Mouse (Mus musculus): ENCODE measurements around the gene Prkce.

Gene Prkce

GRCm38 (mm10) chr17:86166567-86167319 is 842 bp upstream of the Prkce start:
- CTCF ChIA-PET = interaction anchor here (0.7 to 1.7 kb wide), 10 partner anchors 51 to 502 kb away, joined by 3 to 6 read pairs (median 4); no protein-coding TSS in a partner anchor

DNA sequence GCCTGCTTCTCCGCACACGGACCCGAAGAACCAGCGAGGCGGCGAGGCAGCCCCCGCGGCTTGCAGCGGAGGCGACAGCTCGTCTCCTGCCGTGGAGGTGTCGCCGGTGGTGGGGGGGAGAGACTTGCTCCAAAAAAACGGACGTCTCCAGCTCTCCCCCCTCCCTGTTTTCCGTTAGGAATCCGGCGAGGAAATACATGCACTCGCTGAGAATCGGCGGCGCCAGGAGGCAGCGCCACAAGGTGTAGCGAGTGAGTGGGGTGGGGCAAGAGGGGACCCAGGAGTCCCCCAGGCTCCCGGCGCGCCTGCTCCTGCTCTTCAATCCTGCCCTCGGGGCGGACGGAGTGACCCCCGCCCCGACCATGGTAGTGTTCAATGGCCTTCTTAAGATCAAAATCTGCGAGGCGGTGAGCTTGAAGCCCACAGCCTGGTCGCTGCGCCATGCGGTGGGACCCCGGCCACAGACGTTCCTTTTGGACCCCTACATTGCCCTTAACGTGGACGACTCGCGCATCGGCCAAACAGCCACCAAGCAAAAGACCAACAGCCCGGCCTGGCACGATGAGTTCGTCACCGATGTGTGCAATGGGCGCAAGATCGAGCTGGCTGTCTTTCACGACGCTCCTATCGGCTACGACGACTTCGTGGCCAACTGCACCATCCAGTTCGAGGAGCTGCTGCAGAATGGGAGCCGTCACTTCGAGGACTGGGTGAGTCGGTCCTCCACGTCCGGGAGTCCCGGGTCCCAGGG is 821 bp downstream of the Prkce start:
- ChIA-PET POLR2A (interaction anchor here in 3 of 4 experiments (0.7 to 2.5 kb wide), 6 partner anchors 9 to 1171 kb away, joined by 3 to 12 read pairs (median 6); partner anchors contain the start of gene Srbd1 (in 2 of the 3)), CTCF (interaction anchor here in 2 of 4 experiments (0.7 kb wide), 2 partner anchors 48 to 540 kb away, joined by 3 to 5 read pairs; no protein-coding TSS in a partner anchor)

More at GRCm38 (mm10) chr17:86166567-86167319, 842 bp upstream of the Prkce start:
- POLR2A ChIA-PET = interaction anchor here (0.5 to 1.4 kb wide), 10 partner anchors 10 to 1949 kb away, joined by 3 to 9 read pairs (median 3); no protein-coding TSS in a partner anchor

DNA sequence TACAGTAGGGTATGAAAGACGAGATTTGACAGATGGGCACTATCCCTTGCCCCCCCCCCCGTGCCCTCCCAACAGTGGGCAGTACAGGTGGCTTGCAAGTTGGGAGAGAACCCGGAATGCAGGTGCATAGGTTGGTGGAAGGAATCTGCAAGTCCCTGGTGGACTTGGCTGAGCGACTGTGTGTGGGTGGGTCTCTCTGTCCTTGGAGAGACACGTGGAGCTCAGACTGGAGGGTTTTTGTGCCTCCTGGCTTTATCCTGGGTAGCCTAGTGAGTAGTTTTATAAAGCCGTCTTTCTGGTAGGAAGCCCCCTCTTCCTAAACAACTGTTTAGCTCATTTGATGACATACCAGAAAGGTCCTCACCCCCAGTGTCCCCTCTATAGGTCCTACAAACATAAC is 1.5 kb downstream of the Prkce start:
- CTCF ChIA-PET = interaction anchor here in 1 of 4 experiments (0.7 kb wide), 1 partner anchor 47 kb away, joined by 3 read pairs; no protein-coding TSS in a partner anchor
- POLR2A ChIA-PET = interaction anchor here in 2 of 4 experiments (0.6 to 2.5 kb wide), 6 partner anchors 9 to 1918 kb away, joined by 3 to 12 read pairs (median 4); partner anchors contain the start of gene Srbd1 (in 2 of the 2)

DNA sequence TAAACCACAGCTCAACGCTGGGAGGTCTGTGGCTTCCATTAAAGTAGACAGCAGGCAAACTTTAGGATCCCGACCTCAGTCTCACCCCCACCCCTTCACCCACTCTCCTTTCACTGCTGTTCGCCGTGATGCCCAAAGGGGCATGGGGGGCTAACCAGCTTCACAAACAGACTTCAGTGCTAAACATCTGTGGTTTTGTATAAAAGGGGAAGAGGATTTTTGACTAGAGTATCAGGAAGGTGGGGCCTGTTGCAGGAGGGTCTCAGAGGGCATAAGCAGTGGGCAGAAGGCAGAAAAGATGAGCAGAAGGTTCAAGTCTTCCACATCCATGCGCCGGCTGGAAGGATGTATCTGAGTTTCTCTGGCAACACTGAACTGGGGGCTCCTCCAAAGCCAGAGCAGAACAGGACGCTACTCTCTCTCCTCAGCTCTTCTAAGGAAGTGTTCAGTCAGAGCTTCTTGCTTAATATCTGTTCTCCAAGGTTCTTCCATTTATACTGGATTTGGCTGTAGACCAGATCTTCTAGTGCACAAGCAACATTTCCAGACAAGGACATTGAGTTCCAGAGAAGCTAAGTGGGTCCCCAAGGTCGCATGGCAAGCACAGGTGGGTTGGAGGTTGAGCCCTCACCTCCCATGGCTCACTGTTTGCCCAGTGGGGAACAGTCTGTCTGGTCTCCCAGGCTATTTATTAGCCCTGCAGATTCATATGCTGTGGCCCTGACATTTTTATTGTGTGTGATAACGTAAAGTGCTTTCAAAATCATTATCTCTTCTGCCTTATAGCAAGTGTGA is 2.8 kb downstream of the Prkce start:
- ChIA-PET POLR2A (interaction anchor here in 2 of 4 experiments (0.6 to 2.5 kb wide), 4 partner anchors 9 to 26 kb away, joined by 3 to 12 read pairs (median 4); partner anchors contain the start of gene Srbd1 (in 1 of the 2)), CTCF (interaction anchor here in 1 of 4 experiments (1.3 kb wide), 1 partner anchor 8 kb away, joined by 3 read pairs; no protein-coding TSS in a partner anchor)

DNA sequence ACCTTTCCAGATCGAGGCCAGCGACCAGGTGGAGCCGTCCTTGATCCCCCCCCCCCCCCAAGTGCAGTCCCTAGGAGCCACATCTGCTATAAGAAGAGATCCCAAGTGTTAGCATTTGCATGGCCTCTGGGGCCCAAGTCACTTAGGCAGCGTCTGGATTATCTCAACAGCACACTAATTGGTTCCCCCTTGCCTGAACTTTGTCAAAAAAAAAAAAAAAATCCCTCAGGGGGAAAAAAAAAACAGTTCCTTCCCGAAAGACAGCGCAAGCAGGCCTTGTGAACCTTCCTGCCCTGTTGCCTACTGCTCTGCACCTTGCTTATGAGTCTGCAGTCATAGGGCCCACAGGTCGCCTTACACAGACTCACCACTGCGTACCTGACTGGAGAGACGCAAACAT is 7.9 kb downstream of the Prkce start:
- ChIA-PET POLR2A (interaction anchor here in 1 of 4 experiments (0.7 to 1.1 kb wide), 4 partner anchors 9 to 172 kb away, joined by 3 to 5 read pairs (median 4); partner anchors contain the start of gene Srbd1), CTCF (interaction anchor here in 1 of 4 experiments (0.6 kb wide), 2 partner anchors 41 to 885 kb away, joined by 4 read pairs; no protein-coding TSS in a partner anchor)

GRCm38 (mm10) chr17:86176722-86177121 is 9.1 kb downstream of the Prkce start:
- POLR2A ChIA-PET = interaction anchor here in 2 of 4 experiments (0.5 to 2.2 kb wide), 5 partner anchors 8 to 609 kb away, joined by 3 to 6 read pairs (median 3); no protein-coding TSS in a partner anchor
- CTCF ChIA-PET = interaction anchor here in 1 of 4 experiments (0.6 kb wide), 1 partner anchor 117 kb away, joined by 3 read pairs; no protein-coding TSS in a partner anchor

- ChIA-PET POLR2A (interaction anchor here in 1 of 4 experiments (0.6 kb wide), 1 partner anchor 125 kb away, joined by 5 read pairs; no protein-coding TSS in a partner anchor), CTCF (no interaction called here)
These were observed 16.2 kb downstream of the Prkce start for GRCm38 (mm10) chr17:86183788-86184187.

- ChIA-PET CTCF (interaction anchor here in 1 of 4 experiments (0.8 kb wide), 1 partner anchor 23 kb away, joined by 4 read pairs; no protein-coding TSS in a partner anchor), POLR2A (interaction anchor here in 1 of 4 experiments (0.6 kb wide), 1 partner anchor 188 kb away, joined by 4 read pairs; no protein-coding TSS in a partner anchor)
These were observed 17.1 kb downstream of the Prkce start for GRCm38 (mm10) chr17:86184552-86185209.

DNA sequence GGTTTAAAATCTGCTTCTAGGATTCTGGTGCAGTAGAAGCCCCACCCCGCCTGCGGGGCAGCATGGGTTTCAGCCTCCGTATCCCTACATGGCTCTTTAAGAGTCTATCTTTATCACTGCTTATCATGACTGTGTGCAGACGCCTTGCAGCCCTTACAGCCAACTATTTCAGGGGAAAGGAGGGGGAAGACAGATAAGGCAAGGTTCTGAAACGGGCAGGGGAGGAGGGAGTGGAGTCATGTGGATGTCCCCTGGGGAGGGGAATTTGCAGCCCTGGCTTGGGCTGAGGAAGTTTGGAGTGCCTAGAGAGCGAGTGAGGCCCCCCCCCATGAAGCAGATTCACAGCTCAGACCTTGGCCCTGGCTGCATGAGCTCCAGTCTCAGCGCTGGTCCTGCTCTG is 18.0 kb downstream of the Prkce start:
- POLR2A ChIA-PET = no interaction called here

DNA sequence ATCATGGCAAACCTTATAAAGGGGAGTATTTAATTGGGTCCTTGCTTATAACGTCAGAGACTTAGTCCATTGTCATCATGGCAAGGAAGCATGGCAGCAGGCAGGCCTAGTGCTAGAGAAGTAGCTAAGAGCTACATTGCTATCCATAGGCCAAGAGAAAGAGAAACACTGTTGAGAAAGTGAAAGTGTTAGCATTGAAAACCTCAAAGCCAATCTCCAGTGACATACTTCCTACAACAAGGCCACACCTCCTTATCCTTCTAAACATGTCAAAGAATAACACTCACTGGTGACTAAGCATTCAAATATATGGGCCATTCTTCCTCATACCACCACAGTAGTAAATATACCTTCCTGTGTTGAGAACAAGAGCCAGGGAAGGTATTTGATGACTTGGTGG is 20.2 kb downstream of the Prkce start:
- POLR2A ChIA-PET = no interaction called here
- CTCF ChIA-PET = no interaction called here

More for the DNA sequence above, 18.0 kb downstream of the Prkce start:
- CTCF ChIA-PET = interaction anchor here in 2 of 4 experiments (0.7 to 0.8 kb wide), 2 partner anchors 24 to 34 kb away, joined by 3 to 4 read pairs; no protein-coding TSS in a partner anchor

DNA sequence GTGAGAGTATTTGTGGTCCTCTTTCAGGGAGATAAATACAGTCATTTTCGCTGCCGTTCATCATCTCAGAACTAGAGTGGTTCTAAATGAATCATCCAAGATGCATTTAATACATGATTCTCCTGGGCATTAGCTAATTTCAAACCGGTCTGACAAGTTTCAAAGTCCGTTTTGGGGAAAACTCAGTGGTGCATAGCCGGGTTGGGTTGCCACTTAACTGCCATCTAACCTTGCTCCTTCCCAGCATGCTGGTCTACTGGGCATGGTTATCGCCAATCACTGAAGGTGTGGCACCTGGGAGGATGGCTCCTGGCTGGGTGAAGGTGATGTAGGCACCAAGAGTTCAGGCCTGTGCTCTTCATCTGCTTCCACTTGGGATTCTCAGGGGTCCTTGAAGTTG is 26.4 kb downstream of the Prkce start:
- CTCF ChIA-PET = no interaction called here
- POLR2A ChIA-PET = no interaction called here

- POLR2A ChIA-PET = interaction anchor here in 1 of 4 experiments (0.5 kb wide), 1 partner anchor 1854 kb away, joined by 7 read pairs; no protein-coding TSS in a partner anchor
These were observed 27.3 kb downstream of the Prkce start for GRCm38 (mm10) chr17:86194921-86195320.

GRCm38 (mm10) chr17:86198496-86199465 is 31.2 kb downstream of the Prkce start:
- ChIA-PET CTCF (no interaction called here), POLR2A (no interaction called here)

More at GRCm38 (mm10) chr17:86194921-86195320, 27.3 kb downstream of the Prkce start:
- CTCF ChIA-PET = no interaction called here

- ChIA-PET POLR2A (no interaction called here), CTCF (no interaction called here)
These were observed 34.4 kb downstream of the Prkce start for GRCm38 (mm10) chr17:86201981-86202380.

DNA sequence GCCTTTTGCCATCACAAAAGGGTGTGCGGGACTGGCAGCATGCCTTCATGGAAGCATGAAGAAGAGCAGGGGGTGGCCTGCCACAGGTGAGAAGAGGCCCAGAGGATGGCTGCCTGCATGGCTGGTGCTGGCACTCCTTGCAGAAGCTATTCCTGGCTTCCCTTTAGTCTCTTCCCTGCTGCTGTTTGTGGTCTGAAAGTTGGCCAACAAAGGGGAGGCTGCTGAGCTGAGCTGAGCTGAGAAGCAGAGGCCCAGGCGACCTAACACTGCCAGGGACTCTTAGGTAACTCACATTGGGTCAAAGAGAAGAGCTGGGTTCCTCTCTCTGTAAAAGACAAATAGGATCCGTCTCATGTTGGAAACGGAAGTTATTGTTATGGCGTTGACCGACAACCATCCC is 35.4 kb downstream of the Prkce start:
- ChIA-PET POLR2A (no interaction called here), CTCF (no interaction called here)

Measured in embryonic stem cell, embryonic (primary cell).